Mouse (Mus musculus): ENCODE data around the gene Tpi1.

Tpi1 gene

GRCm38 (mm10) chr6:124768704-124769044, 45.4 kb downstream of the Tpi1 start:
- no peak for DNase-seq

- no peak for DNase-seq
These were observed 46.0 kb downstream of the Tpi1 start for GRCm38 (mm10) chr6:124767920-124768703.

GRCm38 (mm10) chr6:124767536-124767919, 46.6 kb downstream of the Tpi1 start:
- DNase-seq = no peak

DNA sequence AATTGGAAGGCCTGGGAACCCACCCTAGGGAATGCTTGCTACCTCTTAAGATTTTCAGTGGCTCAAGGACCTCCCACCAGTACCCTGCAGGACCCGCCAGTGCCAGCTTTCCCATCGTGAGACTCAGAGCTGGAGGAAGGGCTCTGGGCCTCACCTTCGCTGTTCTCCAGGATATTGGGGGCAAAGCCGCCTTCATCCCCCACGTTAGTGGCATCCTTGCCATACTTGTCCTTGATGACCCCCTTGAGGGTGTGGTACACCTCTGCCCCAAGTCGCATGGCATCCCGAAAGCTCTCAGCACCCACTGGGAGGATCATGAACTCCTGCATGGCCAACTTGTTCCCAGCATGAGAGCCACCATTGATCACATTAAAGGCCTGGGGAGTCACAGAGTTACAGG, 48.1 kb downstream of the Tpi1 start:
- DNase-seq = no peak
